Comparison of ENCODE assay signal across 8 mouse cellular contexts in genomic region chr7:143548976-143549457, GRCm38 (mm10). TPM values are rescaled to one million over a fixed set of nuclear protein-coding genes. Genes with fewer than 3 reads are reported as not detected.
DNase-seq lines count a peak whose midpoint lies in the region; ATAC-seq lines count a peak whose summit lies in the region.

Gene Nap1l4, minus strand, starts transcription at chr7:143549106.

- H3K9me3 ChIP-seq in lung, embryonic 16.5 days (ENCODE audit: control insufficient read depth, low read length), result no peaks in the 10 kb centered on the region

- DNase-seq in MEL-GATA-1-ER (ENCODE audit: extremely low read depth, low read depth), result peak; percentile 98
- peak; percentile 100 for DNase-seq in cerebellum, adult 8-10 months
- peak; percentile 99 for DNase-seq in forelimb bud, embryonic 11.5 days (ENCODE audit: low read depth, low spot score)
- peak; percentile 100 for DNase-seq in layer of hippocampus, adult 9-10 months (ENCODE audit: low spot score)
- peak; percentile 100 for DNase-seq in ovary, postnatal 10 days (ENCODE audit: low spot score)
- peak; percentile 98 for DNase-seq in thymus, postnatal 10 days (ENCODE audit: low spot score in 2 of 2)

- H3K36me3 ChIP-seq in lung, embryonic 16.5 days (ENCODE audit: control insufficient read depth, insufficient read depth, low read length), result peaks cover 3% of the 10 kb centered on the region; the same call in 1 of the 2 replicates

- peak within 1 kb of the TSS; percentile 83 for H3K4me2 ChIP-seq in lung, embryonic 16.5 days (ENCODE audit: low read depth, low read length)

- H3K9ac ChIP-seq in lung, embryonic 16.5 days (ENCODE audit: low read length), result peak within 1 kb of the TSS; percentile 91

- peak; percentile 97 for ATAC-seq in hematopoietic stem cell, adult 5-6 weeks (replicated peaks in 1 of 2; ENCODE audit: insufficient read depth in 1 of 2, low FRiP score in 2 of 2, low TSS enrichment in 1 of 2, low read depth in 1 of 2, poor library complexity in 2 of 2, severe bottlenecking in 2 of 2)
- peak; percentile 99 for ATAC-seq in lung, embryonic 16.5 days (ENCODE audit: low read depth)

- peak within 1 kb of the TSS; percentile 92 for H3K27ac ChIP-seq in lung, embryonic 16.5 days (ENCODE audit: low read length)

- under 1% methylated on average over 43 of the region's 43 CpGs for WGBS in lung, embryonic 16.5 days

- peaks cover 19% of the 10 kb centered on the region for H3K4me1 ChIP-seq in lung, embryonic 16.5 days (replicated peaks; ENCODE audit: control insufficient read depth, insufficient read depth, low read length)

- peak within 1 kb of the TSS; percentile 98 for H3K4me3 ChIP-seq in lung, embryonic 16.5 days (ENCODE audit: low read length)

- H3K27me3 ChIP-seq in lung, embryonic 16.5 days (ENCODE audit: control insufficient read depth, insufficient read depth, low read depth, low read length), result no peaks in the 10 kb centered on the region

RNA-seq across cellular contexts. Expression of gene Nap1l4, which starts in this region (rescaled TPM):
- 151 and 212 TPM in 2 replicates for total RNA-seq in hematopoietic stem cell, adult 5-6 weeks (2017)
- 225 and 227 TPM in 2 replicates for polyA plus RNA-seq in lung, embryonic 16.5 days (2015; fragmentation: Nextera tagmentation; extraction: Ambion mirVana)

Comparison
In these comparisons a context has a peak if more than half of its experiments do, and no peak if none do; other contexts are left out.
1. Peak in every context shown above with its lines: DNase-seq, ATAC-seq, H3K4me3 ChIP-seq and H3K27ac ChIP-seq.